Mouse (Mus musculus) T-helper 1 cell (primary cell): ENCODE measurements at regions not wholly inside any gene's neighbourhood (a gene's known extent, or its start where the extent isn't known, plus 50 kb on each side); places are given as distances from the start of the nearest gene placed in this dataset.

ENCODE experiments used
- in situ Hi-C: fragments of 300-600 bp; cut with MboI, MseI; formaldehyde crosslinking; loops from one replicate; pipeline ENCODE4 v1.15.1; 2025; ENCODE audit warnings: high pct_unique_total_duplicates

DNA sequence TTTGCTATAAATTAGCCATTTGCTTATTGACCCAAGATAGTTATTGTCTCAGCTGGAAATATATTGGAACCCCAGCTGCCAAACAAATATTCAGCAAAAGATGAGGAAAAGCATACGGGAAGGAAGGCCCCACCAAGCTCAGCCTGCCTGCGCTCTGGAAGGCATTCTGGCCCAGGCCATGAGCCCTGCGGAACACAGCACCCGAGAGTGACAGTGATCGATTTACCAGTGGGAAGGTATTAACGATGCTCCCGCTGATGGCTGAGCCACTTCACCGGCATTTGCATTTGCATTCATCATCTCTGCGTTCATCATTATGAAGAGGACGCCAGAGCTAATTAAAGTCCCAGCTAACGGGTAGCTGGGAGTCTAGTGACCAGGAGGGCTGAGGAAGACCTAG lies 174.8 kb downstream of the Irx2 start:
- in situ Hi-C loops: no loop called here

- in situ Hi-C loops: no loop called here
These were observed 180.6 kb downstream of the Irx2 start for GRCm38 (mm10) chr13:72809226-72809625.

GRCm38 (mm10) chr13:72810626-72811025 lies 182.0 kb downstream of the Irx2 start:
- in situ Hi-C loops: no loop called here

GRCm38 (mm10) chr13:72814616-72815015 lies 186.0 kb downstream of the Irx2 start:
- in situ Hi-C loops: no loop called here

- in situ Hi-C loops: no loop called here
These were observed 186.8 kb downstream of the Irx2 start for GRCm38 (mm10) chr13:72815236-72815932.

GRCm38 (mm10) chr13:72815933-72816553 lies 187.4 kb downstream of the Irx2 start:
- in situ Hi-C loops: no loop called here

DNA sequence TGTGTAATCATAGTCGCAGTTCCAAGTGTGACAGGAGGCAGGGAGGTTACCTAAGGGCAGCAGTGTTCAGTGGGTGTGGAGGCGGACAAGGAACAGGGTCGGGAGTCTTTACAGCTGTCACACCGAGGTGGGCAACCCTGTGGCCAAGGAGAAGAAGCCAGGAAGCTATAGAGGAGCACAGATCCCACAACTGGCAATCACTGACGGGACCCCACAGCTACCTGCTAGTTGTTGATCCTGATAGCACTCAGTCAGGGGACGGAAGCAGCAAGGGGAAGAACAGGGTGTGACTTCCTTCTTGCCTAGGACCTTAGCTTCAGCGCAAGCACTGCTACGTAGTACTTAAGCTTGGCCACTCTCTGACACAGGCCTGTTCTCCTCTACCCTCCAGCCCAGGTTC lies 188.2 kb downstream of the Irx2 start:
- in situ Hi-C loops: no loop called here

- in situ Hi-C loops: no loop called here
These were observed 188.9 kb downstream of the Irx2 start for GRCm38 (mm10) chr13:72817521-72817920.

- in situ Hi-C loops: no loop called here
These were observed 189.3 kb downstream of the Irx2 start for GRCm38 (mm10) chr13:72817930-72818329.

- in situ Hi-C loops: no loop called here
These were observed 198.0 kb downstream of the Irx2 start for GRCm38 (mm10) chr13:72826613-72827012.

DNA sequence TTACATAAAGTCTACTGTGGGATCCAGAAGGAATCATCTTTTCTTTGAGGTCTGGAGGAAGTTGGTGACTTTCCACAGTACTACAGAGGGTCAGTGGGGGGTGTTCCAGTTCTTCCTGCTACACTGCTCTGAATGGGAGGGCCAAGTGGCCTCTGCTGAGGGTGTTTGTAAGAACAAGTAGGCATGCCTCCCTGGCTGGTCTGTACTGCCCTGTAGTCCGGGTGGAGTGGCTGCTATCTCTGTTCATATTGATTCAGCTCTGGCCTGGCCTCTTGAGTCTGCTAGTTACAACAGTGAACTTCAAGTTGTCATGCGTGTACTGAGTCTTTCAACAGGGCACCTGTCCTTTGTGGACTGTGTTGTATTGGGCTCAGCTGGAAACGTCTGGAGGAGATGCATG lies 200.7 kb downstream of the Irx2 start:
- in situ Hi-C loops: no loop called here

DNA sequence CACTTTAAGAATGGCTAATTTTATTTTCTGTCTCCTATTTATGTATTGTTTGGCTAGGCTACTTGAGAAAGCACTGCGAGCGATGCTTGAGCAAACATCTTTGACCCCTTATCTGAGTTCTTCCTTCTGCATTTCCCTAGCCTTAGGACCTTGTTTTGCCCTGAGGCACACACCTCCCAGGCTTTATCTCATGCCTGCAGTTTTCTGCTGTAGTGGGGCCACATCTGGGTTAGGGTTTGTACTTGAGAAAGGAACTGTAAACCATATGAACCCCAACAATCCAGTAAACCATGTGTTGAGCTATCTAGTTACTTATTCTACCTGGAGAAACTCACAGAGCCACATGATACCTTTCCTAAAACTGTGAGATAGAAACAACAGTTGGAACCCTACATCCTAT lies 204.7 kb downstream of the Irx2 start:
- in situ Hi-C loops: no loop called here

DNA sequence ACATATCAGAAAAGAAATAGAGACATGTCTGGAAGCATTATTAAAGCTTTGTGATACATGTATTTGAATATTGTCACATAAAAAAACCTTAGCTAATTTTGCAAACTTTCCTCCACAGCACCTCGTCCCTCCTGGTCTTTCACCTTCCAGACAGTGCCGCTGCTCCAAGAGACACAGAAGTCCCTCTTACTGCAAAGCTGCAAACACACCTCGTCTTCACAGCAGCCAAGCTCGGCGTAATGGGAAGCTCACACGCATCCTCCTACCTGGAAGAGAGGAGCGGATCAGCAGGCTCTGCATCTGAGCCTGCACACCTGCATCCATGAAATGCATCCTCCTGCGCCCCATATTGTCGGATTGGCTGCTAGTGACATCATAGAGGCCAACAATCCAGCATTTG lies 208.4 kb downstream of the Irx2 start:
- in situ Hi-C loops: no loop called here

GRCm38 (mm10) chr13:72848097-72848496 lies 219.5 kb downstream of the Irx2 start:
- in situ Hi-C loops: no loop called here

DNA sequence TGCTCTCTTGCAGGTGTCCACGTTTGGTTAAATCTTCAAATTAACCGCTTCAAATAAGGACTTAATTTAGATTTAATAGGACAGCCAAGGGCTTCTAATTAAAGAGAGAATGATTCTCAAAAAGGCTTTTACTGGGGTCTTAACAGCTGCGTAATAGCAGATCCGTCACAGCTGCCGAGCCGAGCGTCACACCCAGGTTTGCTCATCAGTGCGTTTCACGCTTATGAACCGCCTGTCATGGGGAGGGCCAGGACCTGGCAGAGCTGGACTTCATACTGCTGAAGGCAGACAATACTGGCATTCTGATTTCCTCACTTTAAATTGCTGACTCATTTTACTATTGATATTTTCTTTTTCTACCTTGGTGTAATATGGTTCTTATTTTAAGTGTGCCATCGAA lies 221.2 kb downstream of the Irx2 start:
- in situ Hi-C loops: no loop called here

DNA sequence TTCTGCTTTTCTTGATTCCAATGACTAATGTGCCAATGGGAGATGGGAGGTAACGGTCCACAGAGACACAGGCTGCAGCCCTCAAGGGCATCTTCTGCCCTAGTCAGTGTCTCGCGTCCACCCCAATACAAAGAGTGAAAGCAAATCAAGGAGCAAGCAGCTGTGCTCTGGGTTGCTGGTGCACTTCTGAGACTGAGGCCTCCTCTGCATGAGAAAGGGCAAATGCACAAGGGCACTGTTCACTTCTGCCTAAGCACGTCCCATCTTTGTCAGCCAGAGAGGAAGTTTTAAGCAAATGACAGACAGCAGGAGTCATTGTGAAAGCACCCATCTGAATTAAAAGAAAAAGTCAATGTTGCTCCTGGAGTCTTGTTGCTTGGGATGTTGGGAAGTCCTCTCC lies 224.3 kb downstream of the Irx2 start:
- in situ Hi-C loops: no loop called here

DNA sequence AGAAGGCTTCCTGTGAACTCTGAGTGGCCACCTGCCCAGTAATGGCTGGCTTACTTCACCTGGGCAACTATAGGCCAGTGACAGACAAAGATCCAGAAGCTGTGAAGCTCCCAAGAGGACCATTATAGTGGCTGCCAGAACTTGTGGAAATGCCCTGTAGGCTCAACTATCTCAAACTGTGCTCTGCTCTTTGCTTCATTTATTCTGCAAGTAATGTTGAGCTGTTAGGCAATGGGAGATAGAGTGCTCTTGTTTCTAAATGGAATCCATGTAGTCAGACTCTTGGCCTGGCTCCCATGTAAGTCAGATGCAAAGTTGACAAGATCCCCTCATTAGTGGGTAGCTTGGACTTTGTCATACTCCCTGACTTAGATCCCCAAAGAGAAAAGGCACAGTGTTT lies 247.3 kb downstream of the Irx2 start:
- in situ Hi-C loops: no loop called here

- in situ Hi-C loops: no loop called here
These were observed 266.4 kb downstream of the Irx2 start for GRCm38 (mm10) chr13:72894982-72895381.

DNA sequence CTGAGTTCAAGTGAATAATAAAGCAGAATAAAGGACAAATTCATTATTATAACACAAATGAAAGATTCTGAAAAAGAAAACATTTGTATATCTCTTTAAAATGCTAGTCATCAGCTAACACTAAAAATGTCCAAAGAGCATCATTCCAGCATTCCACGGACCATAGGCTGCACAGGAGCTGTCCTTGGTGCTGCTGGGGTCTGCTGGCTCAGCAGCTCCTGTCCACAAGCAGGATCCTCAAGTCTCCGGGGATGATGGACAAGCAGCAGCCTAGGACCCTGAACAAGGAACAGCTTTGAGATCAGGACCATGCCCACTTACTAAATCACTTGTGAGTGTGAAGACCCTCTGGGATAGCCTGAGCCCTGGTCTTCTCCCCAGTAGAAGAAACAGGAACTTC lies 274.0 kb downstream of the Irx2 start:
- in situ Hi-C loops: loop anchor here (10.0 kb wide), 1 partner anchor 1348 kb away; no protein-coding TSS in a partner anchor

GRCm38 (mm10) chr13:72918895-72919294 lies 290.3 kb downstream of the Irx2 start:
- in situ Hi-C loops: no loop called here

DNA sequence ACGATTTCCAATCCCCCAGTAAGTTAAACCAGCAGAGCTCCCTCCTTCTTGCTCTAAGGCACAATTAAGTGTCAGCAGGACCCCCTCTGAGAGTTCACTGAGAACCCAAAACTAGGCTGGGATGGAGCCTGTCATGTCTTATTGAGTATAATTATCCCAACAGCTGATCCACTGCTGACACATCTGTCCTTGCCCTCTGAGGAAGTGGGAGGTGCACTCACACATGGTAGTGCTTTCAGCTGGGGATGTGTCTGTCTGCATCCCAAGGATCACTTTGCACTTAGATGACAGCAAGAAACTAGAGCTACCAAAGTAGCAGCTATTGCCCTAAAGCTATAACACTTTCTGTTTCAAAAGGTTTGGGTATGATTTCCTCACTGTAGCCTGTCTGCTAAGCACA lies 291.7 kb downstream of the Irx2 start:
- in situ Hi-C loops: loop anchor here (5.0 kb wide), 1 partner anchor 953 kb away; no protein-coding TSS in a partner anchor

- in situ Hi-C loops: loop anchor here (5.0 kb wide), 1 partner anchor 957 kb away; no protein-coding TSS in a partner anchor
These were observed 296.0 kb downstream of the Irx2 start for GRCm38 (mm10) chr13:72924560-72925135.

- in situ Hi-C loops: no loop called here
These were observed 308.6 kb downstream of the Irx2 start for GRCm38 (mm10) chr13:72937246-72937645.
